Mouse (Mus musculus): ENCODE results near the gene Kpna6. TPM values are rescaled to one million over a fixed set of nuclear protein-coding genes. Genes with fewer than 3 reads are reported as not detected.
"Not testable (repeated sequence)": the region's sequence is repeated elsewhere in the genome, so short reads cannot be mapped to it uniquely, and the experiment has no call there.

The Kpna6 gene
- polyA plus RNA-seq (2015; fragmentation: Nextera tagmentation; extraction: Ambion mirVana) = 14.4 and 15.8 TPM in 2 replicates

DNA sequence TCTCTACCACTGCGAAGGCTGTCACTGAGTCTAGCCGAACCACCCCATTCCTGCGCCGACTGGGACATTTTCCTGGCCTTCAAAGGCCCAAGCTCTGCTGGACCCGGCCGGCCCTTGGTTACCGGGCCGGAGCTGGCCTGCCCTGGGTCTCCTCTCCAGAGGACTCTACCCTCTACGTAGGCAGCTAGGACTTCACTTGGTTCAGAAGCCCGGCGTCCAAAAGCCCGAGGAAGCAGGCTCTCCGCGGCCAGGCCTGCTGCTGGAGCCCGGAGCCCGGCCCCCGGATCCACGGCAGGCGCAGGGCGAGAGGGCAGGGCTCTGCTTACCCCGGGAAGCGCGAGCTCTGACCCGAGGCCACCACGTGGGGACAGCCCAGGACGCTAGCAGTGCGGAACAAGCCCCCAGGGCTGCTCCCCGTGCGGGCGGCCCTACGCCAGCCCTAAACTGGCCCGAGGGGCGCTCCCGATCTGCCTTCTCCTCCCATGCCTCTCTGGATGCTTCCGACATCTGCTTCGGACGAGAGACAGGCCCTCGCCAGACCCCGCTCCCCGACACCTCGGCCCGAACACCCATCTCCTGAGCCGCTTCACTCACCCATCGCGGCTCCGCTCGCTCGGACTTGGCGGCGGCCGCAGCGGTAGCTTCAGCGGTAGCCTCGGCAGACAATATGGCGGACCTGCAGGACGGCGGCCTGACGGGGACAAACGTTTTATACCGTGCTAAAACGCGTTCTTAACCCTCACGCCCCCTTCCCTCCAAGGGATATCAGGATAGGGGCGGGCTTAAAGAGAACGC, at the start of gene Kpna6:
TSS of gene Kpna6 (minus strand) at position 685 of the 795 bp plus-strand sequence.
- Histone ChIP-seq H3K36me3 (ENCODE audit: poor library complexity, severe bottlenecking) (peaks cover 28% of the 10 kb centered on the region), H3K4me2 (peak within 1 kb of the TSS; percentile 98), H3K9me3 (replicated peaks) (no peaks in the 10 kb centered on the region), H3K9ac (peak within 1 kb of the TSS; percentile 96), H3K4me1 (peaks cover 23% of the 10 kb centered on the region), H3K27me3 (no peaks in the 10 kb centered on the region), H3K27ac (peak within 1 kb of the TSS; percentile 88), H3K4me3 (peak within 1 kb of the TSS; percentile 100)
- peak; percentile 91 for ATAC-seq
- under 1% methylated on average over 59 of the region's 65 CpGs for WGBS

- Histone ChIP-seq H3K36me3 (ENCODE audit: poor library complexity, severe bottlenecking) (peaks cover 84% of the 10 kb centered on the region), H3K27ac (no peak overlapping the region), H3K9me3 (replicated peaks) (no peaks in the 10 kb centered on the region), H3K27me3 (no peaks in the 10 kb centered on the region), H3K9ac (no peak overlapping the region), H3K4me1 (no peaks in the 10 kb centered on the region), H3K4me2 (no peak overlapping the region), H3K4me3 (no peak overlapping the region)
- WGBS = 94% methylated on average over 9 of the region's 9 CpGs
- no peak for ATAC-seq
These were observed 43.7 kb upstream of the Kpna6 start for GRCm38 (mm10) chr4:129716310-129716709.

DNA sequence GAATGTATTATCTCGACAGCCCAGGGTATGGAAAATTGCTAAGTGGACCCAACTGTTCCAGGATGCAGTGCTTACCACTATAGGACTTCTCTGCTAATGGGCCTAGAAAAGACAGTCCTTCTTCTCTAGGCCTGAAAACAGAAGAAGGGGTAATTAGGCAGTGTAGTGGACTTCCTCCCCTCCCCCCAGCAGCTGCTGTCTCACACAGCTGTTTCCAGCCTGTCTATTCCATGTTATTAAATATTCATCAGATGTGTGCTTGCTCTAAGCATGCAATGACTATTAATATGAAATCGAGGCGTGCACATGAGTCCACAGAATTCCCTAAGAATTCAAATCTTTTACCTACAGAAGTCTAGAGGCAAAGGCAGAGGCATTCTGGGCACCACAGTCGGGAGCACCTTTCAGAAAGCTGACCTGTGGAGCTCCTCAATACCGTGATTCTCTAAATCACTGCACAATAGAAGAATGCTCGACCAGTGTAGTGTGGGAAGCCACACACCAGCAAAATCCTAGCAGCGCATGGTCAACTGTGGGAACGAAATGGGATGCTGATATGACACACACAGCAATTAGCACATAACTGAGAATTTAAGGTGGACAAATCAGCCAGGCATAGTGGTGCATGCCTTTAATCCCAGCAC, 37.0 kb upstream of the Kpna6 start:
- peaks cover 87% of the 10 kb centered on the region for H3K36me3 ChIP-seq (ENCODE audit: poor library complexity, severe bottlenecking)
- H3K27me3 ChIP-seq = no peaks in the 10 kb centered on the region
- peak; percentile 77 for ATAC-seq
- WGBS = 58% methylated on average over 8 of the region's 8 CpGs
- peaks cover 38% of the 10 kb centered on the region for H3K4me1 ChIP-seq
- 0 out of 2 replicates have a peak overlapping the region, but pooled peaks have one; percentile 4 for H3K4me2 ChIP-seq
- no peak overlapping the region for H3K9ac ChIP-seq
- peak overlapping the region; percentile 81 for H3K27ac ChIP-seq
- H3K9me3 ChIP-seq (replicated peaks) = no peaks in the 10 kb centered on the region
- H3K4me3 ChIP-seq = no peak overlapping the region

DNA sequence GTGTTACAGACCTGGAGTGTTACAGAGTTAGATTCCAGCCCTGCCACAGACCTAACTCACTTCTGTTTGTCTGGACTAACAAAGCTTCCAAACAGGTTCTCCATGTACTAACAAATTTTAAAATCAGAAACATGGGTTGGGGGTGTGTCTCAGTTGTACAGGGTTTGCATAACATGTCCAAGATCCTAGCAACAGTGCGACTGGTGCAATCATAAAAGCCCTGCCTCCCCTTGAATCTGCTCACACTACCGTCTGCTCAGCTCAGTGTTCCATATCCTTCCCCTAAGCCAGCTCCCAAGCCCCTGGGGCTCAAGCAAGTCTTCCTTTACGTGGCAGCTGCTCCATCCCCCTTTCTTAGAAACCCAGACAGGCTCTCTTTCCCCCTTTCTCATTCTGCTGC, 34.2 kb upstream of the Kpna6 start:
- no peak for ATAC-seq
- H3K4me1 ChIP-seq = peaks cover 61% of the 10 kb centered on the region
- WGBS = 32% methylated on average over 3 of the region's 3 CpGs
- H3K36me3 ChIP-seq (ENCODE audit: poor library complexity, severe bottlenecking) = peaks cover 79% of the 10 kb centered on the region
- no peaks in the 10 kb centered on the region for H3K27me3 ChIP-seq
- no peak overlapping the region for H3K4me3 ChIP-seq
- H3K9me3 ChIP-seq (replicated peaks) = no peaks in the 10 kb centered on the region
- no peak overlapping the region for H3K9ac ChIP-seq
- no peak overlapping the region for H3K4me2 ChIP-seq
- H3K27ac ChIP-seq = peak overlapping the region; percentile 52; the same call in 1 of the 2 replicates

- H3K4me1 ChIP-seq = peaks cover 52% of the 10 kb centered on the region
- no peaks in the 10 kb centered on the region for H3K9me3 ChIP-seq (replicated peaks)
- H3K9ac ChIP-seq = peak overlapping the region; percentile 48; the same call in 1 of the 2 replicates
- H3K36me3 ChIP-seq (ENCODE audit: poor library complexity, severe bottlenecking) = peaks cover 37% of the 10 kb centered on the region
- H3K4me3 ChIP-seq = no peak overlapping the region
- H3K27ac ChIP-seq = peak overlapping the region; percentile 91
- peak overlapping the region; percentile 15 for H3K4me2 ChIP-seq
- peak; percentile 87 for ATAC-seq
- H3K27me3 ChIP-seq = no peaks in the 10 kb centered on the region
- WGBS = 4% methylated on average over 11 of the region's 11 CpGs
These were observed 29.9 kb upstream of the Kpna6 start for GRCm38 (mm10) chr4:129702454-129702853.

- Histone ChIP-seq H3K4me1 (peaks cover 50% of the 10 kb centered on the region), H3K4me2 (peak overlapping the region; percentile 15), H3K4me3 (no peak overlapping the region), H3K27me3 (no peaks in the 10 kb centered on the region), H3K9ac (peak overlapping the region; percentile 48), H3K27ac (peak overlapping the region; percentile 91), H3K9me3 (replicated peaks) (no peaks in the 10 kb centered on the region), H3K36me3 (ENCODE audit: poor library complexity, severe bottlenecking) (peaks cover 37% of the 10 kb centered on the region)
- WGBS = 40% methylated on average over 17 of the region's 17 CpGs
- ATAC-seq = peak; percentile 33
These were observed 29.2 kb upstream of the Kpna6 start for GRCm38 (mm10) chr4:129701503-129702377.

- Histone ChIP-seq H3K27ac (peak overlapping the region; percentile 91; the same call in 1 of the 2 replicates), H3K4me1 (peaks cover 43% of the 10 kb centered on the region), H3K36me3 (ENCODE audit: poor library complexity, severe bottlenecking) (peaks cover 27% of the 10 kb centered on the region)
- not testable (repeated sequence) for H3K9me3 ChIP-seq (replicated peaks); H3K4me3 ChIP-seq; ATAC-seq; H3K27me3 ChIP-seq; H3K9ac ChIP-seq; H3K4me2 ChIP-seq
- WGBS = 91% methylated on average over 6 of the region's 6 CpGs
These were observed 28.1 kb upstream of the Kpna6 start for GRCm38 (mm10) chr4:129700661-129701060.

DNA sequence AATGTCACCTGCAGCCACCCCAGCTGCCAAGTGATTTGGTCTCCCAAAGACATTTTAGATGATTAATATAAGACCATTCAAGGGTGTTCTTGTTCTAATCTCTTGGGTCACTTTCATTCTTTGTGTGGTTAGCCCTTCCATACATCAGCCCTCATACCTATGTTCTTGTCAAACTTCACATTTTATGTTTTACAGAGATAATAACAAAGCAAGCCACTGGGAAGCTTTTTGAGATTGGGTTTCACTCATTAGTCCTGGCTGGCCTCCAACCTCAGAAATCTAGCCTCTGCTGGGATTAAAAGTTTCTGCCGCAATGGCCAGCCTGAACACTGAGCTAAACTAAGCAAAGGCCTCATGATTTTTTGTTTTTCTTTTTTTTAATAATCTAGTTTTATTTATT, 27.6 kb upstream of the Kpna6 start:
- no peak for ATAC-seq
- peaks cover 48% of the 10 kb centered on the region for H3K4me1 ChIP-seq
- 76% methylated on average over 1 of the region's 1 CpGs for WGBS
- no peak overlapping the region for H3K4me2 ChIP-seq
- no peaks in the 10 kb centered on the region for H3K27me3 ChIP-seq
- peaks cover 23% of the 10 kb centered on the region for H3K36me3 ChIP-seq (ENCODE audit: poor library complexity, severe bottlenecking)
- no peaks in the 10 kb centered on the region for H3K9me3 ChIP-seq (replicated peaks)
- H3K27ac ChIP-seq = no peak overlapping the region
- H3K4me3 ChIP-seq = no peak overlapping the region
- no peak overlapping the region for H3K9ac ChIP-seq

DNA sequence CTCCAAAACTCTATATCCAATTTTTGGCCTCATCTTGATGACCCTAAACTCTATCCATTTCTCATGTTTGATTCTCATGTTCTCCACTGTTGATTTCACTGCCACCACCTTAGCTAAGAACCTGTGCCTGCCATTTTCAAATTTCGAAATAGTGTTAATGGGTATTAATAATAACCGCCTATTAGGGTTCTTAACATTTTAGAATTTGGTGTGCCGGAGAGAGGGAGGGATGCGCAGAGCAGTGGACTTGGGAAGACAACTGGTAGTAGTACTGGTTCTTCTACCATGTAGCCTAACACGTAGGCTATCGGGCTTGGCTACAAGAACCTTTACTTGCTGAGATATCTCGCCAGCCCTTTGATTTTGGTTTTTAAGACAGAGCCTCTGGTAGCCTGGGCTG, 24.6 kb upstream of the Kpna6 start:
- Histone ChIP-seq H3K4me2 (peak overlapping the region; percentile 69), H3K9me3 (replicated peaks) (no peaks in the 10 kb centered on the region), H3K36me3 (ENCODE audit: poor library complexity, severe bottlenecking) (peaks cover 22% of the 10 kb centered on the region), H3K27ac (peak overlapping the region; percentile 98), H3K9ac (peak overlapping the region; percentile 81), H3K4me3 (peak overlapping the region; percentile 62), H3K4me1 (peaks cover 33% of the 10 kb centered on the region), H3K27me3 (no peaks in the 10 kb centered on the region)
- 85% methylated on average over 7 of the region's 7 CpGs for WGBS
- no peak for ATAC-seq

- Histone ChIP-seq H3K9me3 (replicated peaks) (no peaks in the 10 kb centered on the region), H3K27me3 (no peaks in the 10 kb centered on the region), H3K27ac (peak within 1 kb of the TSS; percentile 98), H3K4me3 (peak within 1 kb of the TSS; percentile 62), H3K36me3 (ENCODE audit: poor library complexity, severe bottlenecking) (peaks cover 30% of the 10 kb centered on the region), H3K4me1 (peaks cover 25% of the 10 kb centered on the region), H3K9ac (peak within 1 kb of the TSS; percentile 81), H3K4me2 (peak within 1 kb of the TSS; percentile 69)
- WGBS = 1% methylated on average over 45 of the region's 57 CpGs
- peak; percentile 90 for ATAC-seq
These were observed 23.8 kb upstream of the Kpna6 start, which contains the start of gene Tmem39b for GRCm38 (mm10) chr4:129696158-129696985. TSS of gene Tmem39b (minus strand) at chr4:129696838.

DNA sequence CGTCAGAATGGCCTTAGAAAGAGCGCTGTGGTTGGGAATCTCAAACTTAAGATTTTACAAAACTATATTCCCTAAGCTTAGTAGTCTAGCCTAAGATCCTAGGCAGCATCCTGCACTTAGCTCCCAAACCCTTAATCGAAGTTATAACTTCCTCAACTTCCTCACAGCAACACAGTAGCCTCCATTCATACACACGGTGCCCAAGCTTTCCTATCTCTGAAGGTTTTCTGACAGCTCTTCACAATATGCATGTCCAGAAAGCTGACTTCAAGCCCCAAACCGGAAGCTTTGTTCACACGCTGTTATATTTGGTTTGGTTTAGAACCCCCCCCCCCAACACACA, 23.2 kb upstream of the Kpna6 start:
- peak overlapping the region; percentile 69 for H3K4me2 ChIP-seq
- WGBS = 26% methylated on average over 6 of the region's 6 CpGs
- peaks cover 36% of the 10 kb centered on the region for H3K36me3 ChIP-seq (ENCODE audit: poor library complexity, severe bottlenecking)
- H3K4me1 ChIP-seq = peaks cover 21% of the 10 kb centered on the region
- H3K4me3 ChIP-seq = peak overlapping the region; percentile 62
- ATAC-seq = peak; percentile 3
- H3K27ac ChIP-seq = peak overlapping the region; percentile 98
- H3K27me3 ChIP-seq = no peaks in the 10 kb centered on the region
- no peaks in the 10 kb centered on the region for H3K9me3 ChIP-seq (replicated peaks)
- peak overlapping the region; percentile 81 for H3K9ac ChIP-seq
